Mouse (Mus musculus) C2C12 (cell line): Measurements from ENCODE around the gene Stk40. TPM values are rescaled to one million over a fixed set of nuclear protein-coding genes. Genes with fewer than 3 reads are reported as not detected.
"Not testable (repeated sequence)": the region's sequence is repeated elsewhere in the genome, so short reads cannot be mapped to it uniquely, and the experiment has no call there.

Experiments
- H3K27me3 ChIP-seq: one replicate; pipeline ENCODE4 v1.6.1; 2011; ENCODE audit not compliant: control insufficient read depth, insufficient read depth, insufficient read length
- H3K36me3 ChIP-seq: one replicate; pipeline ENCODE4 v1.6.1; 2011; ENCODE audit not compliant: control insufficient read depth, insufficient read depth
- H3K4me3 ChIP-seq: one replicate; pipeline ENCODE4 v1.5.1; 2011; ENCODE audit warnings: mild to moderate bottlenecking, control low read depth; ENCODE audit not compliant: poor library complexity, insufficient read depth, severe bottlenecking
- H3K79me2 ChIP-seq: one replicate; pipeline ENCODE4 v1.6.1; 2011; ENCODE audit not compliant: control insufficient read depth, insufficient read depth
- H3K79me3 ChIP-seq: one replicate; pipeline ENCODE4 v1.6.1; 2011; ENCODE audit warnings: low read depth, control low read depth
- H3ac ChIP-seq: one replicate; pipeline ENCODE3; 2011; ENCODE audit warnings: low read depth; ENCODE audit not compliant: control insufficient read depth, insufficient read length
- CEBPB ChIP-seq: IDR thresholded peaks from one replicate; pipeline ENCODE4 v1.6.1; 2011; ENCODE audit warnings: low read depth, mild to moderate bottlenecking, control low read depth, moderate library complexity
- CTCF ChIP-seq: IDR thresholded peaks from one replicate; pipeline ENCODE4 v1.5.1; 2011; ENCODE audit not compliant: control insufficient read depth, insufficient read depth, insufficient read length
- FOSL1 ChIP-seq: IDR thresholded peaks from one replicate; pipeline ENCODE4 v1.8.0; 2011; ENCODE audit warnings: mild to moderate bottlenecking, low read length; ENCODE audit not compliant: poor library complexity, insufficient read depth, severe bottlenecking
- MAX ChIP-seq: IDR thresholded peaks from one replicate; pipeline ENCODE4 v1.6.1; 2011; ENCODE audit warnings: mild to moderate bottlenecking, control low read depth
- MYOD1 ChIP-seq: IDR thresholded peaks from one replicate; pipeline ENCODE4 v1.6.1; 2011; ENCODE audit warnings: low read depth; ENCODE audit not compliant: control insufficient read depth, insufficient read length
- MYOG ChIP-seq: IDR thresholded peaks from one replicate; pipeline ENCODE4 v1.6.1; 2011; ENCODE audit not compliant: control insufficient read depth, insufficient read length; ENCODE audit errors: extremely low read depth
- USF1 ChIP-seq: IDR thresholded peaks from one replicate; pipeline ENCODE4 v1.6.1; 2011; ENCODE audit warnings: low read depth, mild to moderate bottlenecking, control low read depth, moderate library complexity
- polyA plus RNA-seq: library from polyadenylated mRNA; unstranded; fragments of >200 nt; fragmentation: generic; extraction: Trizol; gene quantifications from one replicate; pipeline ENCODE4 v1.2.1, GENCODE M21; 2012; ENCODE audit warnings: missing spikeins

The Stk40 gene
- polyA plus RNA-seq, 1 experiment, result 11.0 TPM

- Histone ChIP-seq H3K4me3 (no peak overlapping the region), H3K79me2 (no peaks in the 10 kb centered on the region), H3ac (no peak overlapping the region), H3K27me3 (no peaks in the 10 kb centered on the region), H3K36me3 (no peaks in the 10 kb centered on the region), H3K79me3 (no peaks in the 10 kb centered on the region)
- TF ChIP-seq CTCF (no peak), MYOG (no peak), MYOD1 (no peak), USF1 (no peak), FOSL1 (no peak), CEBPB (no peak), MAX (no peak)
Observed at GRCm38 (mm10) chr4:126083021-126083420, 20.7 kb upstream of the Stk40 start.

GRCm38 (mm10) chr4:126084382-126084781 lies 19.4 kb upstream of the Stk40 start:
- no peak overlapping the region for H3K4me3 ChIP-seq
- no peaks in the 10 kb centered on the region for H3K36me3 ChIP-seq
- H3K27me3 ChIP-seq, result no peaks in the 10 kb centered on the region
- no peaks in the 10 kb centered on the region for H3K79me2 ChIP-seq
- no peak overlapping the region for H3ac ChIP-seq
- no peaks in the 10 kb centered on the region for H3K79me3 ChIP-seq
- TF ChIP-seq CTCF (no peak), MYOD1 (no peak), MAX (no peak), CEBPB (no peak)

- Histone ChIP-seq H3K79me3 (no peaks in the 10 kb centered on the region), H3K27me3 (no peaks in the 10 kb centered on the region), H3K36me3 (no peaks in the 10 kb centered on the region), H3ac (peak overlapping the region; percentile 8), H3K4me3 (no peak overlapping the region), H3K79me2 (no peaks in the 10 kb centered on the region)
- TF ChIP-seq FOSL1 (no peak), MAX (no peak), MYOD1 (no peak), USF1 (no peak), MYOG (no peak), CEBPB (no peak), CTCF (peak; percentile 83)
Observed at GRCm38 (mm10) chr4:126085996-126086576, 17.7 kb upstream of the Stk40 start.

- no peaks in the 10 kb centered on the region for H3K36me3 ChIP-seq
- H3K27me3 ChIP-seq, result no peaks in the 10 kb centered on the region
- H3K4me3 ChIP-seq, result no peak overlapping the region
- H3ac ChIP-seq, result no peak overlapping the region
- no peak for TF ChIP-seq CEBPB
- TF ChIP-seq MYOG, result no peak
- TF ChIP-seq FOSL1, result no peak
- no peak for TF ChIP-seq MAX
- TF ChIP-seq MYOD1, result no peak
- TF ChIP-seq CTCF, result no peak
- no peak for TF ChIP-seq USF1
- no peaks in the 10 kb centered on the region for H3K79me2 ChIP-seq
- no peaks in the 10 kb centered on the region for H3K79me3 ChIP-seq
Observed at GRCm38 (mm10) chr4:126090101-126090847, 13.5 kb upstream of the Stk40 start.

GRCm38 (mm10) chr4:126090848-126091124 lies 13.0 kb upstream of the Stk40 start:
- H3K4me3 ChIP-seq, result no peak overlapping the region
- H3K27me3 ChIP-seq, result no peaks in the 10 kb centered on the region
- no peak for TF ChIP-seq CTCF
- no peak for TF ChIP-seq MYOD1
- TF ChIP-seq MYOG, result no peak
- no peak for TF ChIP-seq FOSL1
- H3K36me3 ChIP-seq, result no peaks in the 10 kb centered on the region
- H3K79me3 ChIP-seq, result no peaks in the 10 kb centered on the region
- no peaks in the 10 kb centered on the region for H3K79me2 ChIP-seq
- H3ac ChIP-seq, result no peak overlapping the region

GRCm38 (mm10) chr4:126091873-126092272 lies 11.9 kb upstream of the Stk40 start:
- Histone ChIP-seq H3ac (no peak overlapping the region), H3K79me2 (peaks cover 3% of the 10 kb centered on the region), H3K4me3 (no peak overlapping the region), H3K79me3 (no peaks in the 10 kb centered on the region), H3K36me3 (no peaks in the 10 kb centered on the region), H3K27me3 (no peaks in the 10 kb centered on the region)
- no peak for TF ChIP-seq USF1
- TF ChIP-seq MYOD1, result no peak
- no peak for TF ChIP-seq CEBPB
- TF ChIP-seq MAX, result no peak
- TF ChIP-seq CTCF, result no peak
- no peak for TF ChIP-seq FOSL1
- TF ChIP-seq MYOG, result no peak

DNA sequence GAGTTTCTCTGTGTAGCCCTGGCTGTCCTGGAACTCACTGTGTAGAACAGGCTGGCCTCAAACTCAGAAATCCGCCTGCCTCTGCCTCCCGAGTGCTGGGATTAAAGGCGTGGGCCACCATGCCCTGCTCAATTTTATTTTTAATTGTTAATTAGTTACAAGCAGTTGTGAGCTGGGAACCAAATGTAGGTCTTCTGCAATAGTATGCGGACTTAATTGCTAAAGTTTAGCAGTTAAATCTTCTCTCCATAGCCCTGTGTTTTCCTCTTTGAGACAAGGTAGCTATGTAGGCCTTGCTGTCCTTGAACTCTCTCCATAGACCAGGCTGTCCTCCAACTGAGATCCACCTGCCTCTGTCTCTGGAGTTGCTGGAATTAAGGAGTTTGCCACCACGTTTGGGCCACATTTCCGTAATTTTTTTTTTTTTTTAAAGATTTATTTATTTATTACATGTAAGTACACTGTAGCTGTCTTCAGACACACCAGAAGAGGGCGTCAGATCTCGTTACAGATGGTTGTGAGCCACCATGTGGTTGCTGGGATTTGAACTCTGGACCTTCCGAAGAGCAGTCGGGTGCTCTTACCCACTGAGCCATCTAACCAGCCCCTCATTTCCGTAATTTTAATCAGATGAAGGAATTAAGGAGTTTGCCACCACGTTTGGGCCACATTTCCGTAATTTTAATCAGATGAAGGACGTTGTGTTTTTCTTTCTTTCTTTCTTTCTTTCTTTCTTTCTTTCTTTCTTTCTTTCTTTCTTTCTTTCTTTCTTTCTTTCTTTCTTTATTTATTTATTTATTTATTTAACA lies 7.9 kb upstream of the Stk40 start:
- Histone ChIP-seq H3K79me3 (peaks cover 14% of the 10 kb centered on the region), H3K79me2 (peaks cover 37% of the 10 kb centered on the region), H3K36me3 (peaks cover 17% of the 10 kb centered on the region)
- H3ac ChIP-seq, H3K27me3 ChIP-seq, H3K4me3 ChIP-seq: not testable (repeated sequence)
